Mouse (Mus musculus) megakaryocyte, adult 5-6 weeks (primary cell): ENCODE results near the gene Zranb3. TPM values are rescaled to one million over a fixed set of nuclear protein-coding genes. Genes with fewer than 3 reads are reported as not detected.

Experiments
- ATAC-seq: 2 replicates; pipeline ENCODE4 v1.8.0; 2016; ENCODE audit warnings: mild to moderate bottlenecking, inconsistent platforms; ENCODE audit not compliant: poor library complexity, severe bottlenecking
- total RNA-seq, 2 experiments: library from RNA; stranded (forward) in 1 of 2; stranded (reverse) in 1 of 2; fragments of 153-499, 151-499 nt in 1 of 2; fragments of 221-1000, 200-1000 nt in 1 of 2; gene quantifications; 2 replicates each; pipeline versions ENCODE4 v1.2.3 to v1.2.4; 2015 to 2017

Gene Zranb3
- total RNA-seq, 2 experiments from 2014 or later: 3.7 to 6.4 TPM

DNA sequence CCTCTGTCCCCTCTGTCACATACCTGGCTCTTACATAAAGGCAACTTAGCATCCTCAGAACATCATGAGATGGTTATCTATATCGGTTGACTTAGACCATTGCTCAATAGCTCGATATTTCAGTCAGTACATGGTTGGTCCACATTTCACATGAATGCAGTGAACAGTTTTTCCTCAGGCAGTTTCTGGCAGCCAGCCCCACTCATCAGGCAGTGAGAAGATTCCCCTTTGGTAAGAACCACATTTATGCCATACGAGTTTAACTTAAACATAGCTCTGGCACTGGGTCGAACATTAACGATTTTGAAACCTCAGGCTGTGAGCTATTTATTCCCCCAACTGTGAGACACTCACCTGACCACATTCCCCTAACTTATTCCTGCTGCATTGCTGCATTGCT, 154.1 kb downstream of the Zranb3 start:
- no peak for ATAC-seq

DNA sequence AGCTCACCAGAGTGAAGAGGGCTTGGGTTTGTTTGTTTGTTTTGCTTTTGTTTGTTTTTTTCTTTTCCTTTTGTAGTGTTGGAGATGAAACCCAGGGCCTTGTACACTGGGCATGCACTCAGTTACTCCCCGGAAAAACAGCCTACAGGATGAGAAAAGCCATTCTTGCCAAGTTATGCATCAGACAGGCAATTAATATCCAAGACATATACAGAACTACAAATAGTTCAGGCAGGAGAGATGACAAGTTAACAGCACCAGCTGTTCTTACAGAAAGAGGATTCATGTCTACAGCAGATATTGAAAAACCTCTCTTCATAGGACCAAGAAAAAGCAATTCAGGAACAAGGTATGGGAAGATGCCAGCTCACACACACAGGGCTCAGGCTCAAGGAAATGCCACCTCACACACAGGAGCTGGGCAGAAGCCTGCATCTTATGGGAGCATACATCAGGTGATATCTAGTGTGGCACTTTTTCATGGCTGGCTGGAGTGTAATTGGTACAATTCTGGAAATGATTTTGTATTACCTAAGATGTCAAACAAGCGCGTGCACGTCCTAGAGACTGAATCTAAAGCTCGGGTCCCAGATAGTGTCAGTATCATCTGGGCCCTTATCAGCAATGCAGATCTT, 156.1 kb downstream of the Zranb3 start:
- no peak for ATAC-seq

DNA sequence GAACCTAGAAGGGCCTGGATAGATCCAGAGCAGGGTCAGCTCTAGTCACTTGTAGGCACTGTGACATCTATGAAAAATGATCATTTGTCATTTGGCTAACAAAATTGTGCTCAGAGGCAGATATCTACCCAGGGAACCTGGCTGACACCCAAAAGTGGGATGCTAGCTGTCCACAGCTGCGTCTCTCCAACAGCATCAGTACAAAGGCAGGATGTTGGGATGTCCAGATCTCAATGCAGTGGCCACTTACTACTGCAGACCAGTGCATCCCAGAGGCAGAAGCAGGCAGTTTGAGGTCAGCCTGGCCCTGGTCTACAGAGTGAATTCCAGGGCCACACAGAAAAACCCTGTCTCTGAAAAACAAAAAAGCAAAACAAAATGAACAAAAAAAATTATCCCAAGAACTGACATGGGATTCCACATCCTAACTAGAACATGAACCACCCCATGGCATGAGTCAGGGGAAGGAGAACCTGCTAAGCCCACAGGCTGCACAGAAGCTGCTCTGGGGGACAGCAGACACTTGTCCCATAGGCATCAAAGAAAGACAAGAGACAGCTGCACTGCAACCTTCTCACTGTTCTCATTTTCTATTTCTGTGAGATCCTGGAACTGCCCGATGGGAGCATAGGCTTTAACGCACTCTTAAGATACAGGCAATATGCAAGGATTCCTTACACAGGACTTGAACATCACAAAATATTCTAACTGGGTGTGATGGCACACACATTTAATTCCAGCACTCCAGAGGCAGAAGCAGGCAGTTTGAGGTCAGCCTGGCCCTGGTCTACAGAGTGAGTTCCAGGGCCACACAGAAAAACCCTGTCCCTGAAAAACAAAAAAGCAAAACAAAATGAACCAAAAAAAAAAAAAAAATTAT, 156.9 kb downstream of the Zranb3 start:
- ATAC-seq: no peak

DNA sequence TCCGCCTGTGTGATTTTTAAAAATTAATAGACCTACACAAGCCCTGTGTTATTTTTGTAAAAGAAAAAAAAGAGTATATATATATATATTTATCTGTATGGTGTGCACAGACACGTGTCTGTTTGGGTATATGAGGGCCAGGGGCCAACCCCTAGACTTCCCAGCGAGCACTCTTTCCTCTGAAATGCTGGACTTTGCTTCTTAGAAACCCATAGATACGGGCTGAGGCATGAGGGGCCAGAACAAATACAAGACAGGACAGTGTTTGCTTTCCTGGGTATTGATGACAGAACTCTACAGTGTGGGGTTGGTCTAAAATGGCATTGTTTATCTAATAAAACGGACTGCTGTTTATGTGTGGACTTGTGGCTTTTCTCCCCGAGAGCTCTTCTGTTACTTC, 159.3 kb downstream of the Zranb3 start:
- no peak for ATAC-seq

DNA sequence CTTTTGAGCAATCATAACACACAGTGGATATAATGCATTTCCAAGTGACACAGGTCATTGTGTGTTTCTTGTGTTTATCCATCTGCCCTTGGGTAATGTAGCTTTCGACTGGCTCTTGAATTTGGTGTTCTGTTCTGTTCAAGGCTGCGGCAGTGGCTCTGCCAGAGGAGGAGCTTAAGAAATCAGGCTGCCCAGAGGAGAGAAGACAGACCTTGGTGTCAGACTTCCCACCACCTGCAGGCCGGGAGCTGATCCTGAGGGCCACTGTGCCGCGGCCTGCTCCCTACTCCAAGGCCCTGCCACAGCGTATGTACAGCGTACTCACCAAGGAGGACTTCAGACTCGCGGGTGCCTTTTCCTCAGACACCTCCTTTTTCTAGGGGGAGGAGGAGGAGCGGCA, 160.6 kb downstream of the Zranb3 start:
- no peak for ATAC-seq

DNA sequence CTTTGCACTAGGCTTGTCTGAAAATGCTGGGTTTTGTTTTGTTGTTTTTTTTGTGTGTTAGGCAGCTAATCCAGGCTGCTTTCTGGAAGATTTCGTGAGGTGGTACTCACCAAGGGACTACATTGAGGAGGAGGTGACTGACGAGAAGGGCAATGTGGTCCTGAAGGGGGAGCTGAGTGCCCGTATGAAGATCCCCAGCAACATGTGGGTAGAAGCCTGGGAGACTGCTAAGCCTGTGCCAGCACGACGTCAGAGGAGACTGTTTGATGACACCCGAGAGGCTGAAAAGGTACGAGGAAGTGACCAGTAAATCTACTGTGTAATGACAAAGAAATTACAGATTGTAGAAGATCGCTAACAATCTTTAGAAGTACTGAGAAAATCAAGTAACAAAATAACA, 165.6 kb downstream of the Zranb3 start:
- no peak for ATAC-seq

DNA sequence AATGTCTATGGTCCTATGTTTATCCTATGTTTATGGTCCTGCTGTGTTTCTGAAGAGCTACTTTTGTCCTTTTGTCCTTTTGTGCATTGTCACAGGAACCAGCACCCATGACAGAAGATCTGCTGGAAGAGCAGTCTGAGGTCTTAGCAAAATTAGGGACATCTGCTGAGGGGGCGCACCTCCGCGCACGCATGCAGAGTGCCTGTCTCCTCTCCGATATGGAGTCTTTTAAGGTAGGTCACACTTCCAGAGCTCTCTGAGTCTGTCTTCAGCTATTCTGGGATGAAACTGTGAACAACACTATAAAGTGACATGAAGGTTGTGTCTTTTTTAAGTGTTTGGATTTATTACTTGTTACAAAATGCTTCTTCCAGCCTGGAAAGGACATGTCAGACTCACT, 168.5 kb downstream of the Zranb3 start:
- no peak for ATAC-seq

DNA sequence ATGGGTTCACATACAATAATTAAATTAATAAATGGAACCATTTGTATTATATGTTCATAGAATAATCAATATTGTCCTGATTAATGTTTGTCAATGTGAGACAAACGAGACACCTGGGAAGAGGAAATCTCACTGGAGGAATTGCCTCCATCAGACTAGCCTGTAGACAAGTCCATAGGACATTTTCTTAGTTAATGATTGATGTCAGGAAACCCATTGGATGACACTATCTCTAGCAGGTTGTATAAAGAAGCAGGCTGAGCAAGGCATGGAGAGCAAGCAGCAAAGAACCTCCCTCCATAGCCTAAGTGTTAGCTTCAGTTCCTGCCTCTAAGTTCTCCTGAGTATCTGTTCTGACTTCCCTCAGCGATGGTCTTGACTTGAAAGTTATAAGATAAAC, 169.4 kb downstream of the Zranb3 start:
- ATAC-seq: no peak

DNA sequence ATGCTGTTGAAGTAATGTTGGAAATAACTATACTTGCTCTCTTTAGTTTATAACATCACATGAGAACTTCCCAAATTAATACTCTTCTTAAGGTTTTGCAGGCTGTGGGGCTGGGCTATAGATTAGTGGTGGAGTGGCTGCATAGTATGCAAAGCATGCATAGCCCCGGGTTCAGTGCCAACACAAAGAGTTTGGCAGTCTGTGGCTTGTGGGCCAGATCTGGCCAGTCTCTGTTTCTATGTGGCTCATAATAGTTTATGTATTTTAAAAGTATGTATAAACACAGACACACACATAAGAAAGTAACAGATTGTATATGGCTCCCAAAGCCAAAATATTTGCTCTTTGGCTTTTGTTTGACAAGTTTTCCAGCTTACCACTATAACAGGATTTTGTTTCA, 187.0 kb downstream of the Zranb3 start:
- ATAC-seq: no peak

DNA sequence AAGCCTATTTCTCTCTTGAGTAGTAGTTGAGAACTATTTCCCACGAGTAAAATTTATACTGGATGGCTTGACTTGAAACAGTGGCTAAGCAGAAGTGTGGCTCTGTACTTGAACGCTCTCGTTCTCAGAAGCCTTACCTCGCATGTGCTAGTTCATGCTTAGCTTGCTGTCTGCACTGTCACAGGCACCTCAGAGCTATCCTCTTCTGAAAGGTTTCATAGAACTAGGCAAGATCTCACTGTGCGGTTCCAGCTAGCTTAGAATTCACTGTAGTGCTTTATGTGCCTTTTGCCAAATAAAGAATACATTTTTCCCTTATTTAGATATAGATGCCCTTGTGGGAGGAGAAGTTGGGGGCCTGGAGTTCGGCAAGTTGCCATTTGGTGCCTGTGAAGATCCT, 187.5 kb downstream of the Zranb3 start:
- no peak for ATAC-seq

DNA sequence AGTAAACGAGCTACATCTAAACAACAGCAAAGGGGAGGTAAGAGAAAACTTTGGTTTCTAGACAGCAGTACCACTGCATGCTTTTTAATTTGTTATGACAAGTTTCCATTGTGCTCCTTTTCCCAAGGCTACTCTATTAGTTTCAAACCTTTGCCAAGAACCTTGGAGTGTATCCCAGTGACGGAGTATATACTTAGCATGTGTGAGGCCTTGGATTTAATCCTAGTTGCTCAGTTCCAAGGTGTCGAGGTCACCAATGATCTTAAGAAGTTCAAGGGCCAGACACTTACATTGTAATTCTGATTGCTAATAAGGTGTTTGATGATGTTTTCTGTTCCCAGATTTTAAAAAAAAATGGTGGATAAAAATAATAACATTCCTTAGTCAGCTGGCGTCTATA, 189.7 kb downstream of the Zranb3 start:
- ATAC-seq: no peak

DNA sequence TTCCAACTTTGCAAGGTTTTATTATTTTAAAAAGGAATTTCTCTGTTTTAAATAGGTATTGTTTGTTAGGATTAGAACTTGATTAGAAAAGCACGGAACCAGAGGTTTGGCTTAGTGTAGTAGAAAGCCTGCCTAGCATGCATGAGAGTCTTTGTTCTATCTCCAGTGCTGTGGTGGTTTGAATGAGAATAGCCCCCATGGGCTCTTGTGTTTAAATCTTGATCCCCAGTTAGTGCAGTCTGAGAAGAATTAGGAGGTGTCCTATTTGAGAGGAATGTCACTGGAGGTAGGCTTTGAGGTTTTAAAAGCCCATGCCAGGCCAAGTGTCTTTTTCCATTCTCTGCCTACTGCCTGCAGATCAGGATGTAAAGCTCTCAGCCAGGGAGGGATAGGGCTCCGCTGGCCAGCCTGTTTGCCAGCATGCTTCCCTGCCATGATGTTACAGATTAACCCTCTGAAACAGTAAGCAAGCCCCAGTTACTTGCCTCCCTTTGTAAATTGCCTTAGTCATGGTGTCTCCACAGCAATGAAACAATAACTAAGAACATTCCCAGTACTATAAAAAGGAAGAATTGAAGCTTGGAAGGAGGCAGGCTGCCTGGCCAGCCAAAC, 198.0 kb downstream of the Zranb3 start:
- no peak for ATAC-seq

Other genes starting within 250 kb of the Zranb3 start
- 0.09 and 0.25 TPM in 2 replicates for gene Map3k19, start 248.0 kb downstream of the Zranb3 start, total RNA-seq (2015)
- 0.29 and 1.1 TPM in 2 replicates for gene Map3k19, start 248.0 kb downstream of the Zranb3 start, total RNA-seq (2017)
- 11.7 and 12.1 TPM in 2 replicates for gene Rab3gap1, start 234.3 kb downstream of the Zranb3 start, total RNA-seq (2015)
- 29.4 and 35.5 TPM in 2 replicates for gene Rab3gap1, start 234.3 kb downstream of the Zranb3 start, total RNA-seq (2017)
- 110 and 111 TPM in 2 replicates for gene R3hdm1, start 254 bp upstream of the Zranb3 start, total RNA-seq (2015)
- 26.4 and 36.9 TPM in 2 replicates for gene R3hdm1, start 254 bp upstream of the Zranb3 start, total RNA-seq (2017)
- 41.6 and 45.3 TPM in 2 replicates for gene Ubxn4, start 140.9 kb upstream of the Zranb3 start, total RNA-seq (2015)
- gene Ubxn4, start 140.9 kb upstream of the Zranb3 start, total RNA-seq (2017): 92.8 and 130 TPM in 2 replicates
- 0.57 and 0.80 TPM in 2 replicates for gene Lct, start 225.3 kb upstream of the Zranb3 start, total RNA-seq (2015)
- gene Lct, start 225.3 kb upstream of the Zranb3 start, total RNA-seq (2017): 0.59 and 0.77 TPM in 2 replicates